Mouse (Mus musculus): ENCODE measurements at regions not wholly inside any gene's neighbourhood (a gene's known extent, or its start where the extent isn't known, plus 50 kb on each side); places are given as distances from the start of the nearest gene placed in this dataset.

- Histone ChIP-seq H3K4me3 (ENCODE audit: insufficient read depth, low read length) (no peak overlapping the region), H3K27ac (ENCODE audit: insufficient read depth, low read length) (no peak overlapping the region), H3K4me1 (ENCODE audit: control insufficient read depth, insufficient read depth, low read length) (no peaks in the 10 kb centered on the region)
- TF ChIP-seq CTCF (IDR thresholded peaks at IDR 0.05; ENCODE audit: borderline replicate concordance, insufficient read depth, low read length) = no peak
- TF ChIP-seq POLR2A (IDR thresholded peaks at IDR 0.05; ENCODE audit: low read depth, low read length) = no peak
These were observed 342.8 kb upstream of the Rgmb start for GRCm38 (mm10) chr17:16173568-16174105.

GRCm38 (mm10) chr17:16166731-16167130 lies 335.9 kb upstream of the Rgmb start:
- no peak overlapping the region for H3K27ac ChIP-seq (ENCODE audit: insufficient read depth, low read length)
- H3K4me1 ChIP-seq (ENCODE audit: control insufficient read depth, insufficient read depth, low read length) = no peaks in the 10 kb centered on the region
- TF ChIP-seq POLR2A (IDR thresholded peaks at IDR 0.05; ENCODE audit: low read depth, low read length) (no peak), CTCF (IDR thresholded peaks at IDR 0.05; ENCODE audit: borderline replicate concordance, insufficient read depth, low read length) (no peak)
- H3K4me3 ChIP-seq (ENCODE audit: insufficient read depth, low read length) = no peak overlapping the region

GRCm38 (mm10) chr17:16158119-16158518 lies 327.3 kb upstream of the Rgmb start:
- no peak overlapping the region for H3K4me3 ChIP-seq (ENCODE audit: insufficient read depth, low read length)
- no peak for TF ChIP-seq POLR2A (IDR thresholded peaks at IDR 0.05; ENCODE audit: low read depth, low read length)
- TF ChIP-seq CTCF (IDR thresholded peaks at IDR 0.05; ENCODE audit: borderline replicate concordance, insufficient read depth, low read length) = no peak
- H3K4me1 ChIP-seq (ENCODE audit: control insufficient read depth, insufficient read depth, low read length) = peaks cover 9% of the 10 kb centered on the region; the same call in 1 of the 2 replicates
- H3K27ac ChIP-seq (ENCODE audit: insufficient read depth, low read length) = no peak overlapping the region

GRCm38 (mm10) chr17:16157711-16158110 lies 326.9 kb upstream of the Rgmb start:
- H3K27ac ChIP-seq (ENCODE audit: insufficient read depth, low read length) = no peak overlapping the region
- no peak overlapping the region for H3K4me3 ChIP-seq (ENCODE audit: insufficient read depth, low read length)
- TF ChIP-seq POLR2A (IDR thresholded peaks at IDR 0.05; ENCODE audit: low read depth, low read length) (no peak), CTCF (IDR thresholded peaks at IDR 0.05; ENCODE audit: borderline replicate concordance, insufficient read depth, low read length) (no peak)
- peaks cover 9% of the 10 kb centered on the region; the same call in 1 of the 2 replicates for H3K4me1 ChIP-seq (ENCODE audit: control insufficient read depth, insufficient read depth, low read length)

GRCm38 (mm10) chr17:16157135-16157534 lies 326.3 kb upstream of the Rgmb start:
- H3K4me1 ChIP-seq (ENCODE audit: control insufficient read depth, insufficient read depth, low read length) = peaks cover 9% of the 10 kb centered on the region; the same call in 1 of the 2 replicates
- TF ChIP-seq CTCF (IDR thresholded peaks at IDR 0.05; ENCODE audit: borderline replicate concordance, insufficient read depth, low read length) (no peak), POLR2A (IDR thresholded peaks at IDR 0.05; ENCODE audit: low read depth, low read length) (no peak)

GRCm38 (mm10) chr17:16156596-16156995 lies 325.8 kb upstream of the Rgmb start:
- no peak overlapping the region for H3K27ac ChIP-seq (ENCODE audit: insufficient read depth, low read length)
- no peak for TF ChIP-seq POLR2A (IDR thresholded peaks at IDR 0.05; ENCODE audit: low read depth, low read length)
- TF ChIP-seq CTCF (IDR thresholded peaks at IDR 0.05; ENCODE audit: borderline replicate concordance, insufficient read depth, low read length) = no peak
- no peak overlapping the region for H3K4me3 ChIP-seq (ENCODE audit: insufficient read depth, low read length)
- H3K4me1 ChIP-seq (ENCODE audit: control insufficient read depth, insufficient read depth, low read length) = peaks cover 9% of the 10 kb centered on the region; the same call in 1 of the 2 replicates

More at GRCm38 (mm10) chr17:16157135-16157534, 326.3 kb upstream of the Rgmb start:
- Histone ChIP-seq H3K4me3 (ENCODE audit: insufficient read depth, low read length) (no peak overlapping the region), H3K27ac (ENCODE audit: insufficient read depth, low read length) (peak overlapping the region; percentile 38)

- Histone ChIP-seq H3K27ac (ENCODE audit: insufficient read depth, low read length) (no peak overlapping the region), H3K4me1 (ENCODE audit: control insufficient read depth, insufficient read depth, low read length) (peaks cover 9% of the 10 kb centered on the region; the same call in 1 of the 2 replicates), H3K4me3 (ENCODE audit: insufficient read depth, low read length) (no peak overlapping the region)
- no peak for TF ChIP-seq CTCF (IDR thresholded peaks at IDR 0.05; ENCODE audit: borderline replicate concordance, insufficient read depth, low read length)
- no peak for TF ChIP-seq POLR2A (IDR thresholded peaks at IDR 0.05; ENCODE audit: low read depth, low read length)
These were observed 324.7 kb upstream of the Rgmb start for GRCm38 (mm10) chr17:16155587-16155986.
